Mouse (Mus musculus): Measurements from ENCODE around the gene Abi3. TPM values are rescaled to one million over a fixed set of nuclear protein-coding genes. Genes with fewer than 3 reads are reported as not detected.

Gene Abi3
- total RNA-seq, 2 experiments from 2014 or later = 3.4 to 8.9 TPM

DNA sequence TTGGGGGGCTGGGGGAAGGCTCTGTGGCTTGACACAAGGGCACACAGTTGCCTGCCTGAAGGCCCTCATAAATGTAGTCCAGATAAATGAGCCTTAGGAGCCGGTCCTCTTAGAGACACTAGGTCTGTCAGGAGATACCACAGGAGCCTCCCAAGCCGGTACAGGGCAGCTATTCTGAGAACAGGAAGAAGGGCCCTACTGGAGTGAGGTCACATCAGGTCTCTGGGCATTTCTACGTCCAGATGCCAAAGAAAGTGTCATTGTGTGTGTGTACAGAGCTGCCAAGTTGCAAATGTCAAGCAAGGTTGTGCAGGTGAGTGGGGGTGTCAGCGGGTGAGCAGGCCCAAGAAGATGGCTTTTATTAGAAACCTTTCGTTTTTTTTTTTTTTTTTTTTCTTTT, 46.7 kb downstream of the Abi3 start:
- no peak for ATAC-seq (replicated peaks; ENCODE audit: low FRiP score, low TSS enrichment, poor library complexity, severe bottlenecking)

DNA sequence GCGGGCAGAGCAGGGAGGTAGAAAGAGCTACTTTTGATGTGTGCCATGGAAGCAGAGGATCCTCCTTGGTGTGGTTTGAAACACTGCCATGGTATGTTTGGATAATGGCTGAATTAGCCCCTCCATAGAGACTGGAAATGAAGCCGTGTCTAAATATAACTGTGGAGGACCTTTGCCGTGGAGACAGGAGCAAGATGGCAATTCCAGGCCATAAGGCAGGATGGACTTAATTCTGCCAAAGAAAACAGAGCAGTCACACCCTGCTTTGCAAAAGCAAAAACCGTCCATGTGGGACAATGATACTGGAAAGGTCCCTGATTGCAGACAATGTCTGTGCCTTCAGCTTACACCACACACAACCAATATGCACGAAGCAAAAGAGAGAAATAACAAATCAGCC, 48.1 kb downstream of the Abi3 start:
- no peak for ATAC-seq (replicated peaks; ENCODE audit: low FRiP score, low TSS enrichment, poor library complexity, severe bottlenecking)

DNA sequence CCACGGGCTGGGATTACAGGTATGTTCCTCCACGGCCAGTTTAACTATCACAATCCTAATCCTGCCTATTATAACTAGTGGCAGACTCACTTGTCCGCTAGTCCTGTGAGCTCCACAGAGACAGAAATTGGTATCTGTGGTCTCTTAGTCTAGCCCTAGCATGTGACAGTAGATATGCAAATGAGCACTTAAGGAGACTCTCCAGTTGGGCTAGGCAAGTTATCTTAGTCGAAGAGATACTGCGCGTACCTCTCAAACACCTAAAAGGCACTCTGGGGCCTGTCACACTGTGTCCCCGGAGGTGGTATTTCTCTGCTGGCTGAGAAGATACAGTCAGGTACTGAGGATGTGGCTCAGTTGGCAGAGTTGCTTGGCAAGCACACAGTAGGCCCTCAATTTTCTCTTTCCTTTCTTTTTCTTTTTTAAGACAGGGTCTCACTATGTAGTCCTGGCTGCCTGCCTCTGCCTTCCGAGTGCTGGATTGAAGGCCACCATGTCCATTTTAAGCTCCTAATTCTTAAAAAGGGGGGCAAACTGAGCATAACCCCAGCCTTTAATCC, 49.2 kb downstream of the Abi3 start:
- peak; percentile 82 for ATAC-seq (replicated peaks; ENCODE audit: low FRiP score, low TSS enrichment, poor library complexity, severe bottlenecking)

DNA sequence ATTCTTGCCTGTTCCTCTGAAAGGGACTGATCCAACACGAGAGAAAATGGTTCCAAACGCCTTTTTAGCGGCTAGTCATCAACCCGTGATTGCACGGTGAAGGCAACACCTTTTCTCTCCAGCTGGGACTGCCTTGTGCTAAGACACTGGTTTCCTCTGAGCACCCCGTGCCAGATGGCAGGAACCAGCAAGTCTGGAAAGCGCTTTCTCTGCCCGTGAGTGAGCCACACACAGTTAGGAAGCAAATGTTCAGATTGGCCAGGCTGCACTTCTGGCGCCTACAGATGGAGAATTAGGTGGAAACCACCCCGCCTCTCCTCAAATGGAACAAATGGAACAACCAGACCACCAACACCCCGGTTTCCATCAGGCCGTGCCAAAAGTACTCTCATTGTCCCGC, 50.5 kb downstream of the Abi3 start:
- no peak for ATAC-seq (replicated peaks; ENCODE audit: low FRiP score, low TSS enrichment, poor library complexity, severe bottlenecking)

DNA sequence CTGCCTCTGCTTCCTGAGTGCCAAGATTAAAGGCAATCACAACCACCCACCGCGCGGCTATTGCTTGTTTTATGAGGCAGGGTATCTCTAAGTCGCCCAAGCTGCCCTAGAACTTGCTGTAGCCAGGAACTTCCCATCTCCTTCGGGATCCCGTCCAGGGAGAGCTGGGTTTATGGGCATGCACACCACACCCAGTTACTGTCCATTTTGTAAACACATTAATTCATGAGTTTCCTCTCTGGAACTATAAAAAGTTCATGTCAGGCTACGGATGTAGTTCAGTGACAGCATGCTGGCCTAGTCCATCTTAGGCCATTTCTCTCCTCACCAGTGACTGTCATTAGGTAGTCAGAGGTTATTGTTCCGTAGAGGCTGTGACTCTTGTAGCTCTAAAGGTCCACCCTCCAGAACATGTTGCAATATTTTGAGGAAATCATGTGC, 52.8 kb downstream of the Abi3 start:
- ATAC-seq (replicated peaks; ENCODE audit: low FRiP score, low TSS enrichment, poor library complexity, severe bottlenecking) = no peak

DNA sequence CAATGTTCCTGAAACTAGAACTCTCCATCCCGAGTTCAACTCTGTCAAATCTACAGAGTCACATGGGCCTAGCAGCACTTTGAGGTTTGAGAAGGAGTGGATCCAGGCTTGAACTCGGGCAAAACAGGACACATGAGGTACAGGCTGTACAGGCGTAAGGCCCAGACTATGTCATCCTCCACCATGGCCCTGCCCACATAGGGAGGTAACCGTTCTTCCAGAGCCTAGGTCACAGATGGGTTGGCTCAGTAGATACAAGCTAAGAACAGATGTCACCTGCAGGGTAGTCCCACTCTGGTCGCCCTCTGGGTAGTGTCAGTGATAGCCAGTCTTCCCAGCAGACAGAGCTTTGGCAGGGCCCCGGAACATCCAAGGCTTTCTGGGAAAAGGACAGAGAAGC, 55.8 kb downstream of the Abi3 start:
- ATAC-seq (replicated peaks; ENCODE audit: low FRiP score, low TSS enrichment, poor library complexity, severe bottlenecking) = peak; percentile 30; the same call in 1 of the 2 replicates

DNA sequence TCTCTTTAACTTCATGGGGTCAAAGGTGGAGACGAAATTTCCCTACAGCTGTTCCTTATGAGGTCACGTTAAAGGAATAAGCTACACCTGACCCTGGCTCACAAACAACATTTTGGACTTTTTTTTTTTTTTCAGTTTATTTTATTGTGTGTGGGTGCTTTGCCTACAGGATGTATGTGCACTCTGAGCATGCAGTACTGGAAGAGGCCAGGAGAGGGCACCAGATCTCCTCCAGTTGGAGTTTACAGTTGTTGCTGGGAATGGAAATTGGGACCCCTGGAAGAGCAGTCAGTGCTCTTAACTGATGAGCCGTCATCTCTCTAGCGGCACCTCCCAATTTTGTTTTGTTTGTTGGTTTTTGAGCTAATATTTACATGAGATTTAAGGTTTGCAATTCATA, 56.6 kb downstream of the Abi3 start:
- no peak for ATAC-seq (replicated peaks; ENCODE audit: low FRiP score, low TSS enrichment, poor library complexity, severe bottlenecking)

DNA sequence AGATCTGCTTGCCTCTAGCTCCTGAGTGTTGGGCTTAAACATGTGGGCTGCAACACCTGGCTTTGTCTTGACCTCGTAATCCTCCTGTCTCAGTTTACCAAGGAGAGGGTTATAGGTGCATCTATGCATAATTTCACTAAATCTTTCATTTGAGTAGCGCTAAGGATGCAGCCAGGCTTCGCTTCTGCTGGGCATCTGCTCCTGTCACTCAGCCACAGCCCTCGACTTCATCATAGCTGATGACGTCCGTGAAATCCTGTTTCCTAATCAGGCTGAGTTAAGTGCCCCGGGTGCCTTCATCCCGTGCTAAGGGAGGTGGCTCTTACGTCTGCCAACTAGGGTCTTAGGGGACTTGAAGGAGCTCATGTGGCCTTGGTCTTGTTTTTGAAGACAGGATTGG, 58.3 kb downstream of the Abi3 start:
- ATAC-seq (replicated peaks; ENCODE audit: low FRiP score, low TSS enrichment, poor library complexity, severe bottlenecking) = no peak

DNA sequence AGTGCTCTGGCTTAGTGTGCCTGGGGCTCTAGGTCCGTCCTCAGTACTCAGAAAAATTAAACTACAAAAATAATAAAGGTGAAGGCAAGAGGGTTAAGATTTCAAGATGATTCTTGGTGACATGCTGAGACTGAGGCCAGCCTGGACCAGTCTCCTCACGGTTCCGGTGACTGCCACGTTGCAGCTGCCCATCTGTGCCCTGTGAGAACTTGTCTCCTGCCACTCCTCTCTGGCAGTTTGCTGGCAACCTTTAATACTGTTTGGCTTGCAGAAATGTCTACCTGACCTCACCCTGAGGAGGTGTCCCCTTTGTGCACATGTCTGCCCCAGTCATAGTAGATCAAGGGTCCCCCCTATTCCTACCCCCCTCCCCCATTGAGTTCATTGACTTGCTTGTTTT, 58.8 kb downstream of the Abi3 start:
- ATAC-seq (replicated peaks; ENCODE audit: low FRiP score, low TSS enrichment, poor library complexity, severe bottlenecking) = no peak

DNA sequence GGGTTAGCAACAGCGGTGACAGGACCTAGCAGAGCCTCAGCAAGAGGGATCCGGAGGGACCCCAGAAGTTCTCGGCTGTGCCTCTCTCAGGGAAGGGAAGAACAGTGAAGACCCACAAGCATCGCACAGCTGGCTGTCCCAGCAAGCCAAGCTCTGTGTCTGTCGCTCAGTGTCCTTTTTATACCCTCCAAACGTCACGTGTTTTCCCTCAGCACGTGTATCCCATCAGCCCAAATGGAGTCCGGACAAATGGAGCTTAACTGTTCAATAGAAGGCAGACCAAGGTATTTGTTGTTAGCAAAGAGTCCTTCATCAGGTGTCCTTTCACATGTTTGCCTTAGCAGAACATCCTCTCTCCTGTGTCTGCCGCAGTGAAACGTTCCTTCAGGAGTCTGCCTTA, 60.7 kb downstream of the Abi3 start:
- no peak for ATAC-seq (replicated peaks; ENCODE audit: low FRiP score, low TSS enrichment, poor library complexity, severe bottlenecking)

DNA sequence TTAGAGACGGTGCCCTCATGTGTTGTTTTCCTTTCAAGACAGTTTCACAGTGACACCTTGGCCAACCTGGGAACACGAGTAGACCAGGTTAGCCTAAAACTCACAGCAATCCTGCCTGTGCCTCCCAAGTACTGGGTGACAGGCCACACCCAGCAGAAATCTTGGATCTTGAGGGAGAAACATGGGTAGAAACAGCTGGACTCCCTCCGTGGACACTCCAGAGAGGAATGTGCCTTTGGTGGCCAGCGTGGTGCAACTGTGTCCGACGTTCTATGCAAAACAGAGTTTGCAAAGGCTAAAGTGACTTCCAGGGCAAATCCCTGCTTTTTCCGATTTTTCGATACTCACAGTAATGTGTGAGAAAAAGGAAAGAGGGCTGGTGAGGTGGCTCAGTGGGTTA, 61.8 kb downstream of the Abi3 start:
- no peak for ATAC-seq (replicated peaks; ENCODE audit: low FRiP score, low TSS enrichment, poor library complexity, severe bottlenecking)

Other genes with a start within 250 kb of the Abi3 start
- gene Phb, start 175.5 kb downstream of the Abi3 start, total RNA-seq (2014; fragmentation: Nextera tagmentation) = 120 and 179 TPM in 2 replicates
- 189 and 190 TPM in 2 replicates for gene Phb, start 175.5 kb downstream of the Abi3 start, total RNA-seq (2017)
- 43.0 and 54.5 TPM in 2 replicates for gene Zfp652, start 129.8 kb downstream of the Abi3 start, total RNA-seq (2014; fragmentation: Nextera tagmentation)
- gene Zfp652, start 129.8 kb downstream of the Abi3 start, total RNA-seq (2017) = 27.4 and 28.2 TPM in 2 replicates
- gene B130006D01Rik, start 118.9 kb downstream of the Abi3 start, total RNA-seq (2014; fragmentation: Nextera tagmentation) = 7.1 and 7.5 TPM in 2 replicates
- 1.5 TPM in 1 of 2 replicates, not detected in the other for gene B130006D01Rik, start 118.9 kb downstream of the Abi3 start, total RNA-seq (2017)
- 5.6 and 7.5 TPM in 2 replicates for gene Phospho1, start 18.0 kb downstream of the Abi3 start, total RNA-seq (2014; fragmentation: Nextera tagmentation)
- 0.56 and 3.2 TPM in 2 replicates for gene Phospho1, start 18.0 kb downstream of the Abi3 start, total RNA-seq (2017)
- gene Gngt2, start 5.3 kb downstream of the Abi3 start, total RNA-seq (2014; fragmentation: Nextera tagmentation) = 4.4 and 5.0 TPM in 2 replicates
- gene Gngt2, start 5.3 kb downstream of the Abi3 start, total RNA-seq (2017) = 4.0 and 4.6 TPM in 2 replicates
- not detected in 2 replicates for gene B4galnt2, start 72.4 kb upstream of the Abi3 start, total RNA-seq (2014; fragmentation: Nextera tagmentation)
- not detected in 2 replicates for gene B4galnt2, start 72.4 kb upstream of the Abi3 start, total RNA-seq (2017)
- gene Igf2bp1, start 163.5 kb upstream of the Abi3 start, total RNA-seq (2014; fragmentation: Nextera tagmentation) = 0.02 TPM in 1 of 2 replicates, not detected in the other
- gene Igf2bp1, start 163.5 kb upstream of the Abi3 start, total RNA-seq (2017) = not detected in 2 replicates
- not detected in 2 replicates for gene Gip, start 182.1 kb upstream of the Abi3 start, total RNA-seq (2014; fragmentation: Nextera tagmentation)
- not detected in 2 replicates for gene Gip, start 182.1 kb upstream of the Abi3 start, total RNA-seq (2017)
- gene Snf8, start 192.4 kb upstream of the Abi3 start, total RNA-seq (2014; fragmentation: Nextera tagmentation) = 94.1 and 96.1 TPM in 2 replicates
- 37.3 and 54.3 TPM in 2 replicates for gene Snf8, start 192.4 kb upstream of the Abi3 start, total RNA-seq (2017)
- 25.4 and 27.5 TPM in 2 replicates for gene Ube2z, start 222.9 kb upstream of the Abi3 start, total RNA-seq (2014; fragmentation: Nextera tagmentation)
- 14.6 and 19.4 TPM in 2 replicates for gene Ube2z, start 222.9 kb upstream of the Abi3 start, total RNA-seq (2017)
- gene Atp5g1, start 233.2 kb upstream of the Abi3 start, total RNA-seq (2014; fragmentation: Nextera tagmentation) = 878 and 1,130 TPM in 2 replicates
- 87.7 and 137 TPM in 2 replicates for gene Atp5g1, start 233.2 kb upstream of the Abi3 start, total RNA-seq (2017)

Data from megakaryocyte-erythroid progenitor cell, adult 5-6 weeks (primary cell).